Mouse (Mus musculus) cerebellum, adult 2 months (tissue): ENCODE data around the gene Sox8.

Experiments
- CTCF ChIP-seq: fragments of 200-500 bp; IDR thresholded peaks from 2 replicates; pipeline ENCODE4 v1.5.1; 2011; ENCODE audit warnings: low read depth, mild to moderate bottlenecking, control low read depth, low read length, moderate library complexity, borderline replicate concordance; ENCODE audit not compliant: insufficient read depth
- POLR2A ChIP-seq: fragments of 200-500 bp; IDR thresholded peaks from 2 replicates; pipeline ENCODE4 v1.6.1; 2011; ENCODE audit warnings: low read length, control low read depth, borderline replicate concordance; ENCODE audit not compliant: insufficient read depth

- TF ChIP-seq POLR2A (no peak), CTCF (no peak)
Observed at GRCm38 (mm10) chr17:25540731-25541130, 29.8 kb downstream of the Sox8 start.
